Mouse (Mus musculus) CH12.LX (cell line): Measurements from ENCODE around the gene Fam49a. TPM values are rescaled to one million over a fixed set of nuclear protein-coding genes. Genes with fewer than 3 reads are reported as not detected.

Experiments used
- DNase-seq: peaks from one replicate; pipeline ENCODE4 v3.0.0-alpha.2; 2013; ENCODE audit errors: extremely low read depth
- H3K27ac ChIP-seq: 2 replicates; pipeline ENCODE4 v1.5.1; 2012; ENCODE audit warnings: low read depth, mild to moderate bottlenecking, control low read depth, moderate library complexity; ENCODE audit not compliant: insufficient read depth
- H3K27me3 ChIP-seq: replicated peaks from 2 replicates; pipeline ENCODE3; 2012; ENCODE audit warnings: inconsistent platforms
- H3K36me3 ChIP-seq, 2 experiments: replicated peaks in 1 of 2; 2 replicates each; pipeline versions ENCODE3 to v1.6.1; 2012; ENCODE audit warnings: inconsistent platforms in 1 of 2, low read length in 1 of 2, mild to moderate bottlenecking in 1 of 2, mixed read lengths in 1 of 2, moderate library complexity in 1 of 2; ENCODE audit not compliant: control insufficient read depth in 1 of 2, insufficient read depth in 1 of 2
- H3K4me1 ChIP-seq, 2 experiments: 2 replicates each; pipeline ENCODE4 v1.6.1; 2012; ENCODE audit warnings: inconsistent platforms in 1 of 2, moderate library complexity in 1 of 2; ENCODE audit not compliant: insufficient read depth in 2 of 2, control insufficient read depth in 1 of 2
- H3K4me2 ChIP-seq: 2 replicates; pipeline ENCODE4 v1.6.1; 2012; ENCODE audit warnings: low read depth, mild to moderate bottlenecking, control low read depth; ENCODE audit not compliant: poor library complexity, insufficient read depth, severe bottlenecking
- H3K4me3 ChIP-seq, 3 experiments: fragments of 150-350 bp in 1 of 3; sonication (generic) in 1 of 3; replicated peaks in 1 of 3; 2 replicates each; pipeline versions ENCODE3 to v1.5.1; 2011 to 2012; ENCODE audit warnings: low read depth in 2 of 3, low read length in 2 of 3, mild to moderate bottlenecking in 2 of 3, moderate library complexity in 2 of 3, control low read depth in 1 of 3, improper control_type of control experiment in 1 of 3, inconsistent platforms in 1 of 3, mixed read lengths in 1 of 3; ENCODE audit not compliant: poor library complexity in 1 of 3
- H3K79me2 ChIP-seq: replicated peaks from 2 replicates; pipeline ENCODE4 v1.6.1; 2012; ENCODE audit warnings: mild to moderate bottlenecking, moderate library complexity; ENCODE audit not compliant: control insufficient read depth, poor library complexity, insufficient read depth, severe bottlenecking; ENCODE audit errors: extremely low read depth
- H3K9ac ChIP-seq: 2 replicates; pipeline ENCODE4 v1.6.1; 2012; ENCODE audit warnings: low read depth, mild to moderate bottlenecking, control low read depth, moderate library complexity; ENCODE audit not compliant: insufficient read depth
- H3K9me3 ChIP-seq: replicated peaks from 2 replicates; pipeline ENCODE3; 2012; ENCODE audit warnings: low read length, inconsistent platforms, mixed read lengths
- BHLHE40 ChIP-seq: IDR thresholded peaks from 2 replicates; pipeline ENCODE4 v1.6.1; 2011; ENCODE audit warnings: mild to moderate bottlenecking, low read depth, low read length, improper control_type of control experiment
- CTCF ChIP-seq, 2 experiments: IDR thresholded peaks in 1 of 2; conservative IDR thresholded peaks in 1 of 2; 2 replicates each; pipeline ENCODE4 v1.5.1; 2011 to 2012; ENCODE audit warnings: low read depth in 2 of 2, low read length in 2 of 2, improper control_type of control experiment in 1 of 2, inconsistent platforms in 1 of 2, mild to moderate bottlenecking in 1 of 2, moderate library complexity in 1 of 2
- E2F4 ChIP-seq: IDR thresholded peaks from 2 replicates; pipeline ENCODE4 v1.6.1; 2011; ENCODE audit warnings: low read depth, low read length, improper control_type of control experiment; ENCODE audit not compliant: insufficient replicate concordance
- ELF1 ChIP-seq: IDR thresholded peaks from 2 replicates; pipeline ENCODE4 v1.6.1; 2014; ENCODE audit warnings: low read depth, mild to moderate bottlenecking, inconsistent platforms, low read length, improper control_type of control experiment
- HCFC1 ChIP-seq: IDR thresholded peaks from 2 replicates; pipeline ENCODE4 v1.6.1; 2012; ENCODE audit warnings: low read depth, mild to moderate bottlenecking, inconsistent platforms, low read length, improper control_type of control experiment
- JUND ChIP-seq: conservative IDR thresholded peaks from 2 replicates; pipeline ENCODE4 v1.6.1; 2011; ENCODE audit warnings: low read depth, low read length, improper control_type of control experiment
- MEF2A ChIP-seq: IDR thresholded peaks from 2 replicates; pipeline ENCODE4 v1.6.1; 2014; ENCODE audit warnings: low read depth, mild to moderate bottlenecking, inconsistent platforms, low read length, improper control_type of control experiment, borderline replicate concordance
- NRF1 ChIP-seq: IDR thresholded peaks from 2 replicates; pipeline ENCODE4 v1.6.1; 2014; ENCODE audit warnings: low read depth, mild to moderate bottlenecking, inconsistent platforms, low read length, improper control_type of control experiment, moderate library complexity
- PAX5 ChIP-seq: IDR thresholded peaks from 2 replicates; pipeline ENCODE4 v1.6.1; 2012; ENCODE audit warnings: low read length, inconsistent platforms, mixed read lengths
- RCOR1 ChIP-seq: conservative IDR thresholded peaks from 2 replicates; pipeline ENCODE4 v1.6.1; 2012; ENCODE audit warnings: low read depth, mild to moderate bottlenecking, inconsistent platforms, low read length, improper control_type of control experiment
- UBTF ChIP-seq: IDR thresholded peaks from 2 replicates; pipeline ENCODE4 v1.6.1; 2012; ENCODE audit warnings: low read depth, mild to moderate bottlenecking, inconsistent platforms, low read length, improper control_type of control experiment, moderate library complexity
- ZC3H11A ChIP-seq: IDR thresholded peaks from 2 replicates; pipeline ENCODE4 v1.6.1; 2012; ENCODE audit warnings: low read depth, mild to moderate bottlenecking, inconsistent platforms, low read length, improper control_type of control experiment
- dilution Hi-C: fragments of 300-500 bp; cut with MboI; formaldehyde crosslinking; loops from 2 replicates; pipeline ENCODE4 v1.14.3; 2020; ENCODE audit warnings: low sequenced_read_pairs; ENCODE audit not compliant: extremely low pct_unique_long_range_greater_than_20kb, extremely low pct_ligation_motif_present
- in situ Hi-C: fragments of 300-500 bp; cut with MboI; formaldehyde crosslinking; loops from 3 replicates; pipeline ENCODE4 v1.14.3; 2019; ENCODE audit warnings: low sequenced_read_pairs, low pct_ligation_motif_present, low pct_unique_long_range_greater_than_20kb, mixed read lengths
- polyA plus RNA-seq: library from polyadenylated mRNA; unstranded; fragments of >175 nt; gene quantifications from 2 replicates; pipeline ENCODE4 v1.2.1, GENCODE M21; 2012; ENCODE audit warnings: low read depth; ENCODE audit not compliant: insufficient read length
- total RNA-seq, 2 experiments: library from RNA; depleted of rRNA; stranded (reverse); fragments of 300-350 nt in 1 of 2; fragments of >200 nt in 1 of 2; gene quantifications; 2 replicates each; pipeline ENCODE4 v1.2.3; 2012 to 2014

The Fam49a gene
- total and polyA plus RNA-seq, 3 experiments, result 11.4 to 21.3 (median 17.9) TPM

- H3K79me2 ChIP-seq, result no peaks in the 10 kb centered on the region
- DNase-seq, result no peak
- in situ Hi-C loops, result no loop called here
- peaks cover 0 to 19% of the 10 kb centered on the region in 2 experiments for H3K36me3 ChIP-seq
- H3K4me1 ChIP-seq, result peaks cover 2 to 51% of the 10 kb centered on the region in 2 experiments
- no peak overlapping the region for H3K4me3 ChIP-seq
- no peaks in the 10 kb centered on the region for H3K27me3 ChIP-seq
- H3K9me3 ChIP-seq, result no peaks in the 10 kb centered on the region
- no peak overlapping the region for H3K4me2 ChIP-seq
- TF ChIP-seq CTCF (conservative IDR thresholded peaks at IDR 0.05 in 1 of 2, IDR thresholded peaks at IDR 0.05 in 1 of 2; ENCODE audit: low read depth in 2 of 2, low read length in 2 of 2), result no peak
- dilution Hi-C loops, result no loop called here
- no peak overlapping the region for H3K9ac ChIP-seq
- no peak overlapping the region for H3K27ac ChIP-seq
Measured at GRCm38 (mm10) chr12:12289636-12290035, 27.7 kb downstream of the Fam49a start.

- in situ Hi-C loops, result no loop called here
- no peak overlapping the region for H3K4me3 ChIP-seq
- no peaks in the 10 kb centered on the region for H3K9me3 ChIP-seq
- no peak overlapping the region for H3K9ac ChIP-seq
- no peak for DNase-seq
- H3K36me3 ChIP-seq, result peaks cover 0 to 21% of the 10 kb centered on the region in 2 experiments
- peaks cover 2 to 57% of the 10 kb centered on the region in 2 experiments for H3K4me1 ChIP-seq
- no peak overlapping the region for H3K4me2 ChIP-seq
- H3K27me3 ChIP-seq, result no peaks in the 10 kb centered on the region
- dilution Hi-C loops, result no loop called here
- H3K79me2 ChIP-seq, result no peaks in the 10 kb centered on the region
- H3K27ac ChIP-seq, result no peak overlapping the region
- TF ChIP-seq HCFC1 (no peak), NRF1 (no peak), CTCF (conservative IDR thresholded peaks at IDR 0.05 in 1 of 2, IDR thresholded peaks at IDR 0.05 in 1 of 2; ENCODE audit: low read depth in 2 of 2, low read length in 2 of 2) (no peak), PAX5 (no peak), ZC3H11A (no peak), MEF2A (no peak), BHLHE40 (no peak), E2F4 (no peak), JUND (no peak), UBTF (no peak), RCOR1 (no peak), ELF1 (no peak)
Measured at GRCm38 (mm10) chr12:12292043-12292618, 30.2 kb downstream of the Fam49a start.
